Mouse (Mus musculus): ENCODE measurements at regions not wholly inside any gene's neighbourhood (a gene's known extent, or its start where the extent isn't known, plus 50 kb on each side); places are given as distances from the start of the nearest gene placed in this dataset.

- TF ChIP-seq EP300 (IDR thresholded peaks at IDR 0.05; ENCODE audit: low read depth) = no peak
- no peak for TF ChIP-seq CTCF (IDR thresholded peaks at IDR 0.05; ENCODE audit: low read depth)
These were observed 222.2 kb downstream of the Emx2 start for GRCm38 (mm10) chr19:59680356-59680755.
